Mouse (Mus musculus) activated CD4-positive, CD25-positive, alpha-beta regulatory T cell, adult 4 months (primary cell): Measurements from ENCODE around the gene Arpp21. TPM values are rescaled to one million over a fixed set of nuclear protein-coding genes. Genes with fewer than 3 reads are reported as not detected.

Source experiments
- ATAC-seq: one replicate; pipeline ENCODE4 v1.8.0; 2017
- polyA plus RNA-seq, 2 experiments: library from polyadenylated mRNA; unstranded; fragments of 100-300 nt; shearing (Covaris generic); gene quantifications; one replicate each; pipeline ENCODE4 v1.2.1; 2017

The Arpp21 gene
- polyA plus RNA-seq, 2 experiments from 2014 or later: 0.75 TPM; not detected in 1

- ATAC-seq: no peak
Measured at GRCm38 (mm10) chr9:112230716-112231361, 4.9 kb downstream of the Arpp21 start.

- ATAC-seq: no peak
Measured at GRCm38 (mm10) chr9:112228470-112228869, 7.3 kb downstream of the Arpp21 start.

GRCm38 (mm10) chr9:112227174-112227573 is 8.6 kb downstream of the Arpp21 start:
- no peak for ATAC-seq

GRCm38 (mm10) chr9:112226511-112226910 is 9.2 kb downstream of the Arpp21 start:
- ATAC-seq: peak; percentile 43

- no peak for ATAC-seq
Measured at GRCm38 (mm10) chr9:112225046-112225445, 10.7 kb downstream of the Arpp21 start.

GRCm38 (mm10) chr9:112219372-112219771 is 16.4 kb downstream of the Arpp21 start:
- ATAC-seq: no peak

- ATAC-seq: no peak
Measured at GRCm38 (mm10) chr9:112218237-112218636, 17.5 kb downstream of the Arpp21 start.

GRCm38 (mm10) chr9:112217161-112217560 is 18.6 kb downstream of the Arpp21 start:
- ATAC-seq: no peak

- no peak for ATAC-seq
Measured at GRCm38 (mm10) chr9:112215030-112215806, 20.5 kb downstream of the Arpp21 start.

GRCm38 (mm10) chr9:112213411-112214255 is 22.1 kb downstream of the Arpp21 start:
- peak; percentile 43 for ATAC-seq

GRCm38 (mm10) chr9:112209803-112210202 is 25.9 kb downstream of the Arpp21 start:
- ATAC-seq: no peak

GRCm38 (mm10) chr9:112207767-112208166 is 28.0 kb downstream of the Arpp21 start:
- ATAC-seq: peak; percentile 77

- no peak for ATAC-seq
Measured at GRCm38 (mm10) chr9:112198296-112198695, 37.4 kb downstream of the Arpp21 start.

- no peak for ATAC-seq
Measured at GRCm38 (mm10) chr9:112194049-112194448, 41.7 kb downstream of the Arpp21 start.

- ATAC-seq: no peak
Measured at GRCm38 (mm10) chr9:112189394-112189793, 46.3 kb downstream of the Arpp21 start.

- no peak for ATAC-seq
Measured at GRCm38 (mm10) chr9:112188358-112188893, 47.3 kb downstream of the Arpp21 start.

- no peak for ATAC-seq
Measured at GRCm38 (mm10) chr9:112187667-112188066, 48.1 kb downstream of the Arpp21 start.

- peak; percentile 76 for ATAC-seq
Measured at GRCm38 (mm10) chr9:112186336-112187305, 49.1 kb downstream of the Arpp21 start.

GRCm38 (mm10) chr9:112185746-112186145 is 50.0 kb downstream of the Arpp21 start:
- ATAC-seq: no peak

GRCm38 (mm10) chr9:112182738-112183137 is 53.0 kb downstream of the Arpp21 start:
- ATAC-seq: no peak

GRCm38 (mm10) chr9:112180006-112180405 is 55.7 kb downstream of the Arpp21 start:
- no peak for ATAC-seq

GRCm38 (mm10) chr9:112178438-112178837 is 57.3 kb downstream of the Arpp21 start:
- no peak for ATAC-seq
